Mouse (Mus musculus): ENCODE results near the gene 2210011C24Rik. TPM values are rescaled to one million over a fixed set of nuclear protein-coding genes. Genes with fewer than 3 reads are reported as not detected.
A peak's percentile ranks its signal among the peaks of the same experiment; 100 is the strongest.

Gene 2210011C24Rik
- 0.54 TPM in 1 of 2 replicates, not detected in the other for polyA plus RNA-seq (2016; fragmentation: Nextera tagmentation; extraction: Ambion mirVana)

GRCm38 (mm10) chr8:84011705-84012498 lies at the start of gene 2210011C24Rik:
TSS of gene 2210011C24Rik (minus strand) at chr8:84012171.
- H3K9me3 ChIP-seq, result no peaks in the 10 kb centered on the region
- ATAC-seq (ENCODE audit: low FRiP score, low read depth), result no peak
- no peak within 1 kb of the TSS for H3K27ac ChIP-seq
- H3K4me3 ChIP-seq, result peak within 1 kb of the TSS; percentile 49
- no peaks in the 10 kb centered on the region for H3K36me3 ChIP-seq
- peak within 1 kb of the TSS; percentile 65 for H3K9ac ChIP-seq
- peaks cover 24% of the 10 kb centered on the region for H3K4me1 ChIP-seq
- H3K4me2 ChIP-seq (replicated peaks), result peak within 1 kb of the TSS; percentile 96
- under 1% methylated on average over 45 of the region's 45 CpGs for WGBS
- peaks cover 37% of the 10 kb centered on the region for H3K27me3 ChIP-seq (replicated peaks)

DNA sequence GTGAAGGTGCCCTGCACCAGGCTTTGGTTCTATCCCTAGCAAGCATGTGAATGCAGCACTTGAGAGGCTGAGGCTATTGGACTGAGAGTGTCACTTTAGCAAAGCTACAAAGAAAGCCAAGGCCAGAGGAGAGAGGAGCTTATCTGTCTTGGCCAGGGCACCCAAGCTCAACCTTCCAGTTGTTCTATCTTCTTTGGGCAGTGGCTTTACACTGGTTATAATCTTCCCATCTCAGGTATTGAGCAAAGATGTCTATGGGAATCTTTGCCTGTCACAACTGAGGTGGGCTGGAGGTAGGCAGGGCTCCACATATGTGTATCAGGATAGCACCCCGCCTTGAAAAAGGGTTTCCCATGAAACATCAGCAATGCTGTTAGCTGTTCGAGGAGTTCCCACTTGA lies 48.3 kb upstream of the 2210011C24Rik start:
- no peaks in the 10 kb centered on the region for H3K36me3 ChIP-seq
- ATAC-seq (ENCODE audit: low FRiP score, low read depth), result no peak
- no peak overlapping the region for H3K27ac ChIP-seq
- H3K4me1 ChIP-seq, result no peaks in the 10 kb centered on the region
- no peak overlapping the region for H3K4me2 ChIP-seq (replicated peaks)
- WGBS, result 88% methylated on average over 2 of the region's 2 CpGs
- H3K9ac ChIP-seq, result no peak overlapping the region
- no peaks in the 10 kb centered on the region for H3K27me3 ChIP-seq (replicated peaks)
- H3K4me3 ChIP-seq, result no peak overlapping the region
- no peaks in the 10 kb centered on the region for H3K9me3 ChIP-seq

DNA sequence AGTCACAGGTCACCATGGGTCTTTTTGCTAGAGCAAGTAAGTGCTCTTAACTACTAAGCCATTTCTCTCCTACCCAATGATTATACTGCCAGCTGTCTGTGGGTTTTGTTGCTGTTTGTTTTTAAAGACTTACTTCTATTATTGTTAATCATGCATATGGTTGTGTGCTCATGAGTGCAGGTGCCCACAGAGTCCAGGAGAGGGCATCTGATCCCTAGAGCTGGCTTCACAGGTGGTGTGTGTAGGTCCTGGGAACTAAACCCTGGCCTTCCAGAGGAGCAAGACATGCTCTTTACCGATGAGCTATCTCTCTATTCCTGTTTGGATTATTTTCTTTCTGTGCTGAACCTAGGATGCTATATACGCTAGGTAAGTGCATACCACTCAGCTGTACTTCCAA lies 47.3 kb upstream of the 2210011C24Rik start:
- ATAC-seq (ENCODE audit: low FRiP score, low read depth), result no peak
- no peak overlapping the region for H3K4me2 ChIP-seq (replicated peaks)
- no peaks in the 10 kb centered on the region for H3K4me1 ChIP-seq
- H3K27ac ChIP-seq, result no peak overlapping the region
- no peaks in the 10 kb centered on the region for H3K27me3 ChIP-seq (replicated peaks)
- no peak overlapping the region for H3K9ac ChIP-seq
- WGBS, result 98% methylated on average over 2 of the region's 2 CpGs
- H3K36me3 ChIP-seq, result no peaks in the 10 kb centered on the region
- H3K4me3 ChIP-seq, result no peak overlapping the region
- no peaks in the 10 kb centered on the region for H3K9me3 ChIP-seq

DNA sequence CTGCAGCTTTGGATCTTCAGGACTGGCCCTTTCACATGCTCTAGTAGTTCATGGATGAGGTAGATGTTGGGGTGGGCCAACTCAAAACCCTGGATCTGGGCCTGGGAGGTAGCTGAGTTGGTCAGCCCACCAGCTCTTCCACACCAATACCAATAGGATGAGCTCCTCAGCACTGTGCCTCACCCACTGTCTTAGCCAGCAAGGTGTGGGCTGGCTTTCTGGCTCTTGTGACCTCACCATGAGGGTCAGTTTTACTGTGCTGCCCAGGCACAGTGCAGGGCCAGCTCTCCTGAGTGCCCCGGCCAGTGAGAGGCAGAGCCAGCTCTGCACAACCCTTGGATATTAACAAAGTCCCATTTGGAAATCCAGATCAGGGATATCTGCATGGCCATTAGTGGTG lies 45.9 kb upstream of the 2210011C24Rik start:
- Histone ChIP-seq H3K27me3 (replicated peaks) (no peaks in the 10 kb centered on the region), H3K4me3 (no peak overlapping the region), H3K9me3 (no peaks in the 10 kb centered on the region), H3K9ac (no peak overlapping the region), H3K4me1 (no peaks in the 10 kb centered on the region), H3K4me2 (replicated peaks) (no peak overlapping the region), H3K36me3 (no peaks in the 10 kb centered on the region), H3K27ac (no peak overlapping the region)
- ATAC-seq (ENCODE audit: low FRiP score, low read depth), result no peak
- whole genome bisulfite sequencing, result 92% methylated on average over 1 of the region's 1 CpGs

DNA sequence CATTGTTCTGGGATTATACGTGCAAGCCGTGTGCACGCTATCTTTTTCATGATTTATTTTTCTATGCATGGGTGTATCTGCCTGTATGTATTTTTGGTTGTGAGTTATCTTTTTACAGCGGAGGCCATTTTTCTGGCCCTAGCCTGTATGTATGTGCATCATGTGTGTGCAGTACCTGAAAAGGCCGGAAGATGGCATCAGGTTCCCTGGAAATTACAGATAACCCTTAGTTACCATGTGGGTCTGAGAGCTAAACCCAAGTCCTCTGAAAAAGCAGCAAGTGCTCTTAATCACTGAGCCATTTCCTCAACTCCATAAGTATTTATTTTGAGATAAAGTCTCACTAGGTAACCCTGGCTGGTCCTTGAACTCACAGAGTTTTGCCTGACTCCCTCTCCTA lies 41.3 kb upstream of the 2210011C24Rik start:
- Histone ChIP-seq H3K27me3 (replicated peaks) (no peaks in the 10 kb centered on the region), H3K9me3 (no peaks in the 10 kb centered on the region), H3K4me1 (no peaks in the 10 kb centered on the region), H3K9ac (no peak overlapping the region), H3K4me3 (no peak overlapping the region), H3K36me3 (no peaks in the 10 kb centered on the region), H3K4me2 (replicated peaks) (no peak overlapping the region), H3K27ac (no peak overlapping the region)
- 96% methylated on average over 5 of the region's 5 CpGs for WGBS
- ATAC-seq (ENCODE audit: low FRiP score, low read depth), result no peak

DNA sequence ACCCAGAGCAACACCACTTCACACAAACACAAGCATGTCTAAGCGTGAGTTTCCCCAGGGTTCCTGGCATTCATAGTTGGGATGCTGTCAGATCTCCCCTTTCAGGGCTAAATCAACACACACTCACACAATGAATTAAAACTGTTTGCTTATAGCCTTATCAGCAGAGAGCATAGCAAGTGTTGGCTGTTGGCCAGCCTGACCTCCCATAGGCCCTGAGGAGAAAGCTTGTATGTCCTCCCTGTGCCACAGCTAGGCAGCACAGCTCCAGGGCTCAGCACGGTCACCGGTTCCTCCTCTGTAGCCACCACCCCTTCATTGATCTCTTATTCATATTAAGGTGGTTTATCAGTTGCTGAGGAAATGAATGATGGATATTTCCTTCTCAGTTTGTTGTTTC lies 40.8 kb upstream of the 2210011C24Rik start:
- no peaks in the 10 kb centered on the region for H3K27me3 ChIP-seq (replicated peaks)
- no peak overlapping the region for H3K4me2 ChIP-seq (replicated peaks)
- H3K4me3 ChIP-seq, result no peak overlapping the region
- H3K27ac ChIP-seq, result no peak overlapping the region
- no peak for ATAC-seq (ENCODE audit: low FRiP score, low read depth)
- H3K36me3 ChIP-seq, result no peaks in the 10 kb centered on the region
- no peaks in the 10 kb centered on the region for H3K9me3 ChIP-seq
- H3K9ac ChIP-seq, result no peak overlapping the region
- H3K4me1 ChIP-seq, result no peaks in the 10 kb centered on the region
- 91% methylated on average over 3 of the region's 3 CpGs for WGBS

- Histone ChIP-seq H3K27ac (no peak overlapping the region), H3K9me3 (no peaks in the 10 kb centered on the region), H3K27me3 (replicated peaks) (peaks cover 30% of the 10 kb centered on the region), H3K9ac (no peak overlapping the region), H3K4me3 (no peak overlapping the region), H3K4me1 (peaks cover 6% of the 10 kb centered on the region), H3K36me3 (no peaks in the 10 kb centered on the region), H3K4me2 (replicated peaks) (no peak overlapping the region)
- WGBS, result 72% methylated on average over 5 of the region's 5 CpGs
- no peak for ATAC-seq (ENCODE audit: low FRiP score, low read depth)
Measured at GRCm38 (mm10) chr8:84048171-84048570, 36.2 kb upstream of the 2210011C24Rik start.

GRCm38 (mm10) chr8:84046505-84046904 lies 34.5 kb upstream of the 2210011C24Rik start:
- no peak overlapping the region for H3K9ac ChIP-seq
- peaks cover 47% of the 10 kb centered on the region for H3K27me3 ChIP-seq (replicated peaks)
- H3K4me3 ChIP-seq, result no peak overlapping the region
- ATAC-seq (ENCODE audit: low FRiP score, low read depth), result no peak
- no peak overlapping the region for H3K27ac ChIP-seq
- H3K4me1 ChIP-seq, result peaks cover 18% of the 10 kb centered on the region
- WGBS, result 77% methylated on average over 3 of the region's 3 CpGs
- H3K9me3 ChIP-seq, result no peaks in the 10 kb centered on the region
- no peaks in the 10 kb centered on the region for H3K36me3 ChIP-seq
- no peak overlapping the region for H3K4me2 ChIP-seq (replicated peaks)

DNA sequence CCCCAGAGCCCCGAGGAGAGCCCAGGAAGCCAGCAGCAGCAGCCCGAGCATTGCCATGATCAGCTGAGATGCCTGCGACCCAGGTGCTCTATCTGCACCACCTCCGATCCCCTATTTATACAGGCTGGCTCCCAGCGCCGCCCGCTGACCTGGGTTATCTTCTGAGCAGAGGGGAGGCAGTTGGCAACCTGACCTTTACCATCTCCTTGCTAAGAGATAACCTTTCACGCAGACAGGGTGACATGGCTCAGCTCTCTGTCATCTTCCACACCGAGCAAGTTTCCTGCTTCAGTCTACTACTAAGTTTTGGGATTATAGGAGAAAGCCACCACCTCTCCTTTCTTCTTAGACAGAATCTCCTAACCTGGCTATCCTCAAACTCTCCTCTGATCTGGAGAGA lies 32.9 kb upstream of the 2210011C24Rik start, which contains the start of gene Rln3:
TSS of gene Rln3 (minus strand) at position 101 of the 400 bp plus-strand sequence.
- Histone ChIP-seq H3K4me2 (replicated peaks) (peak within 1 kb of the TSS; percentile 27; the same call in 1 of the 2 replicates), H3K4me3 (0 out of 2 replicates have a peak within 1 kb of the TSS, but pooled peaks have one; percentile 11), H3K27ac (no peak within 1 kb of the TSS), H3K9ac (no peak within 1 kb of the TSS), H3K36me3 (no peaks in the 10 kb centered on the region), H3K4me1 (peaks cover 18% of the 10 kb centered on the region), H3K9me3 (no peaks in the 10 kb centered on the region), H3K27me3 (replicated peaks) (peaks cover 59% of the 10 kb centered on the region)
- WGBS, result 8% methylated on average over 9 of the region's 9 CpGs
- no peak for ATAC-seq (ENCODE audit: low FRiP score, low read depth)

GRCm38 (mm10) chr8:84044103-84044502 lies 32.1 kb upstream of the 2210011C24Rik start:
- Histone ChIP-seq H3K27me3 (replicated peaks) (peaks cover 59% of the 10 kb centered on the region), H3K9ac (no peak overlapping the region), H3K4me3 (no peak overlapping the region), H3K36me3 (no peaks in the 10 kb centered on the region), H3K4me1 (peaks cover 18% of the 10 kb centered on the region), H3K27ac (no peak overlapping the region), H3K9me3 (no peaks in the 10 kb centered on the region), H3K4me2 (replicated peaks) (0 out of 2 replicates have a peak overlapping the region, but pooled peaks have one; percentile 27)
- ATAC-seq (ENCODE audit: low FRiP score, low read depth), result no peak
- WGBS, result 3% methylated on average over 7 of the region's 7 CpGs

GRCm38 (mm10) chr8:84042948-84043342 lies 31.0 kb upstream of the 2210011C24Rik start:
- Histone ChIP-seq H3K4me3 (peak overlapping the region; percentile 5; the same call in 1 of the 2 replicates), H3K27me3 (replicated peaks) (peaks cover 59% of the 10 kb centered on the region), H3K9ac (no peak overlapping the region), H3K4me1 (peaks cover 18% of the 10 kb centered on the region), H3K36me3 (no peaks in the 10 kb centered on the region), H3K9me3 (no peaks in the 10 kb centered on the region), H3K27ac (no peak overlapping the region), H3K4me2 (replicated peaks) (no peak overlapping the region)
- no peak for ATAC-seq (ENCODE audit: low FRiP score, low read depth)
- WGBS, result 39% methylated on average over 12 of the region's 12 CpGs

DNA sequence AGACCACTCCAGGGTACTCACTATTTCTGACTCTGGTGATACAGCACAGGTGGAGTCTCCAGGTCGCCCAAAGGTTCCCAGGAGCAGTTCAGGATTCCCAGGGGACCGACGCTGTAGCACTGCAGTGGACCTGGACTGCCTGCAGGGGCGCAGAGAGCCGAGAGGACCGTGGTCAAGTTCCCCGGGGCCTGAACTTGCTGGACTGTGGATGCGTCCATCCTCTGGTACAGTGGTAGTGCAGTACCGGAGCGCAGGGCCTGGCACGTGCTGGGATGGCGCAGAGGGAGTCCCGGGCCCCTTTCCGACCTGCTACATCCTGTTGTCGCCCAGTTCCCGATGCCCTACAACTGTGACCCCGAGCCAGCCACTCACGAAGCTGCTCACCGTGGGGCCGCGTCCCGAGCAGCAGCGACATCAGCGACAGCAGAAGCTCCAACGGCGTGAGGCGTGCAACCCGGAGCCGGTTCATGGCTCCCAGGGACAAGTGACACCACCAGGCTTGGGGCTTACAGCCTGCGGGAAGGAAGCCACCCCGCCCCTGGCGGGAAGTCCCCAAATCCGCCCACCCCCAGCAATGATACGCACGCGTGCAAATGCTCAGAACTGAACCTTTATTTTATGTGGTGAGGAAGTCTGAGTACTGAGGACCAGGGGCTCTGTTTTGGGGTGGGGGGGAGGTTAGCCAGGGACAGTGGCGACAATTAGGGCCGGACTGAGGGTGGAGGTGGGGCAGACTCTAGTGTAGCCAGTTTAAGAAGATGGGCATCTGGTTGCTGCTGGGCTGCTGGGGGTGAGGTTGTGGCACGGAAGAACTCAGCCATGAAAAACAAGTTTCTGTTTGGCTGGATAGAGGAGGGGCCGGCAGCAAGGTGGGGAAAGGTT lies 30.3 kb upstream of the 2210011C24Rik start, which contains the start of gene Il27ra:
TSS of gene Il27ra (minus strand) at position 524 of the 882 bp plus-strand sequence.
- peak; percentile 48; the same call in 1 of the 2 replicates for ATAC-seq (ENCODE audit: low FRiP score, low read depth)
- no peak within 1 kb of the TSS for H3K27ac ChIP-seq
- H3K4me2 ChIP-seq (replicated peaks), result peak within 1 kb of the TSS; percentile 65
- peaks cover 59% of the 10 kb centered on the region for H3K27me3 ChIP-seq (replicated peaks)
- H3K36me3 ChIP-seq, result no peaks in the 10 kb centered on the region
- H3K9ac ChIP-seq, result no peak within 1 kb of the TSS
- H3K4me1 ChIP-seq, result peaks cover 18% of the 10 kb centered on the region
- 7% methylated on average over 40 of the region's 40 CpGs for WGBS
- peak within 1 kb of the TSS; percentile 31 for H3K4me3 ChIP-seq
- no peaks in the 10 kb centered on the region for H3K9me3 ChIP-seq
